In the genomic region with DNA sequence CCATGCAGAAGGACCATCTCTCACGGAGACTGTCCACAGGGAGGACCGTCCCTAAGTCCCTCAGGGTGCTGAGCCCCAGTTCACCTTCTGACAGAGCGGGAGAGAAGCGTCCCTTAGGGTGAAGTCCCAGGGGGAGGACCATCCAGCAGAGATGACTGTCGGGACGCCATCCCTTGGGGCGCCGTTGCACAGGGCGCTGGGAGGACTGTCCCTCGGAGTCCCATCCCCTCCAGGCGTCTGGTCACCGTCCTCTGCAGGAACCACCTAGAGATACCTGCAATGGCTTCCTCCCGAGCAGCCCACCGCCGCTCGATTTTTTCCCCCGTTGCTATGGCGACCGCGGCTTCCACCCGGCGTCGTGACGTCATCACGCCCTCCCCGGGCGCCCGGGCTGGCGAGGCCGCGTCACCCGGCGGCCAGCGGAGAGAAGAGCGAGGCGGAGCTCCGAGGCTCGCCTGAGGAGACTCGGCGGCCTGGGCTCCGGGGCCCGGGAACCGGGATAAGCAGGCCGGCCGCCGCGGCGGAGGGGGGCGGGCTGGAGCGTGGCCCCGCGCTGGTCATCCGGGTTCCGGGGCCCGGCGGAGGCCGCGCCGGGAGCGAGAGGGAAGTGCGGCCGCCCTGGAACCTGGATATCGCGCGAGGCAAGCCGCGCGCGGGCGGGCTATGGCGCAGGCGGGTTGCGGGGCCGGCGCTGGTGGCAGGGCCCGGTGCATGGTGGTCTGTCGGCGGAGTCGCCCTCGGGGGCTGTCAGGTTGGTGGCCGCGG, we compare ENCODE assay signal across 8 mouse cellular contexts. TPM values are rescaled to one million over a fixed set of nuclear protein-coding genes. Genes with fewer than 3 reads are reported as not detected.
A peak's percentile ranks its signal among the peaks of the same experiment; 100 is the strongest.
DNase-seq lines count a peak whose midpoint lies in the region; ATAC-seq and TF ChIP-seq lines count a peak whose summit lies in the region.

A gene (plus strand): TSS at position 355 of the 765 bp plus-strand sequence.

- WGBS in heart, embryonic 12.5 days = under 1% methylated on average over 82 of the region's 82 CpGs
- under 1% methylated on average over 71 of the region's 82 CpGs for WGBS in kidney, postnatal 0 days
- under 1% methylated on average over 75 of the region's 82 CpGs for WGBS in liver, embryonic 11.5 days
- under 1% methylated on average over 80 of the region's 82 CpGs for WGBS in stomach, embryonic 14.5 days

- peak within 1 kb of the TSS; percentile 74 for H3K27ac ChIP-seq in heart, embryonic 12.5 days (ENCODE audit: poor library complexity, severe bottlenecking)
- peak within 1 kb of the TSS; percentile 93 for H3K27ac ChIP-seq in kidney, postnatal 0 days
- H3K27ac ChIP-seq in liver, embryonic 11.5 days (ENCODE audit: low read depth, low read length) = peak within 1 kb of the TSS; percentile 84
- H3K27ac ChIP-seq in stomach, embryonic 14.5 days (ENCODE audit: low read length) = peak within 1 kb of the TSS; percentile 93

- H3K4me1 ChIP-seq in heart, embryonic 12.5 days (replicated peaks) = peaks cover 72% of the 10 kb centered on the region
- H3K4me1 ChIP-seq in kidney, postnatal 0 days (replicated peaks; ENCODE audit: insufficient read depth, low read length) = peaks cover 20% of the 10 kb centered on the region
- H3K4me1 ChIP-seq in liver, embryonic 11.5 days (replicated peaks; ENCODE audit: control insufficient read depth, insufficient read depth, low read length) = peaks cover 24% of the 10 kb centered on the region
- peaks cover 45% of the 10 kb centered on the region for H3K4me1 ChIP-seq in stomach, embryonic 14.5 days (ENCODE audit: control insufficient read depth, insufficient read depth, low read length)

- H3K36me3 ChIP-seq in heart, embryonic 12.5 days = no peaks in the 10 kb centered on the region
- H3K36me3 ChIP-seq in kidney, postnatal 0 days (ENCODE audit: insufficient read depth, low read length) = no peaks in the 10 kb centered on the region; the same call in 1 of the 2 replicates
- no peaks in the 10 kb centered on the region for H3K36me3 ChIP-seq in liver, embryonic 11.5 days (ENCODE audit: control insufficient read depth, insufficient read depth, low read length)
- H3K36me3 ChIP-seq in stomach, embryonic 14.5 days (ENCODE audit: control insufficient read depth, insufficient read depth, low read length) = 0 out of 2 replicates have a peak, but pooled peaks cover 4% of the 10 kb centered on the region

- peak within 1 kb of the TSS; percentile 88 for H3K9ac ChIP-seq in heart, embryonic 12.5 days
- peak within 1 kb of the TSS; percentile 95 for H3K9ac ChIP-seq in kidney, postnatal 0 days (ENCODE audit: low read depth, low read length)
- H3K9ac ChIP-seq in liver, embryonic 11.5 days (ENCODE audit: low read depth, low read length) = peak within 1 kb of the TSS; percentile 93
- H3K9ac ChIP-seq in stomach, embryonic 14.5 days (replicated peaks; ENCODE audit: low read depth, low read length) = peak within 1 kb of the TSS; percentile 88

- no peaks in the 10 kb centered on the region for H3K9me3 ChIP-seq in heart, embryonic 12.5 days (replicated peaks)
- H3K9me3 ChIP-seq in kidney, postnatal 0 days (replicated peaks; ENCODE audit: low read length) = no peaks in the 10 kb centered on the region
- H3K9me3 ChIP-seq in liver, embryonic 11.5 days (ENCODE audit: control insufficient read depth, low read length) = no peaks in the 10 kb centered on the region
- H3K9me3 ChIP-seq in stomach, embryonic 14.5 days (ENCODE audit: control insufficient read depth, low read depth, low read length) = no peaks in the 10 kb centered on the region

- H3K27me3 ChIP-seq in heart, embryonic 12.5 days (replicated peaks) = no peaks in the 10 kb centered on the region
- no peaks in the 10 kb centered on the region for H3K27me3 ChIP-seq in kidney, postnatal 0 days (ENCODE audit: insufficient read depth, low read length)
- no peaks in the 10 kb centered on the region for H3K27me3 ChIP-seq in liver, embryonic 11.5 days (replicated peaks; ENCODE audit: control insufficient read depth, insufficient read depth, low read length)
- H3K27me3 ChIP-seq in stomach, embryonic 14.5 days (ENCODE audit: control insufficient read depth, insufficient read depth, low read length) = no peaks in the 10 kb centered on the region

- H3K4me3 ChIP-seq in heart, embryonic 12.5 days = peak within 1 kb of the TSS; percentile 70
- H3K4me3 ChIP-seq in kidney, postnatal 0 days (replicated peaks; ENCODE audit: low read depth, low read length) = peak within 1 kb of the TSS; percentile 81
- H3K4me3 ChIP-seq in liver, embryonic 11.5 days (ENCODE audit: low read depth, low read length) = peak within 1 kb of the TSS; percentile 81
- peak within 1 kb of the TSS; percentile 80 for H3K4me3 ChIP-seq in stomach, embryonic 14.5 days (ENCODE audit: low read depth, low read length)

- TF ChIP-seq CTCF in kidney, postnatal 0 days (IDR thresholded peaks at IDR 0.05; ENCODE audit: low read depth) = no peak

- peak within 1 kb of the TSS; percentile 92 for H3K4me2 ChIP-seq in heart, embryonic 12.5 days
- H3K4me2 ChIP-seq in kidney, postnatal 0 days (ENCODE audit: low read length) = peak within 1 kb of the TSS; percentile 92
- H3K4me2 ChIP-seq in liver, embryonic 11.5 days = peak within 1 kb of the TSS; percentile 91
- peak within 1 kb of the TSS; percentile 91 for H3K4me2 ChIP-seq in stomach, embryonic 14.5 days (replicated peaks; ENCODE audit: low read depth, low read length)

- peak; percentile 64; the same call in 1 of the 2 replicates for ATAC-seq in erythroblast, adult 5-6 weeks (replicated peaks; ENCODE audit: low FRiP score, poor library complexity, severe bottlenecking)
- peak; percentile 83 for ATAC-seq in heart, embryonic 12.5 days (ENCODE audit: insufficient number of reproducible peaks, low FRiP score)
- ATAC-seq in kidney, postnatal 0 days (replicated peaks; ENCODE audit: low FRiP score, low read depth) = peak; percentile 90
- peak; percentile 82 for ATAC-seq in liver, embryonic 11.5 days (replicated peaks; ENCODE audit: low FRiP score)
- peak; percentile 85 for ATAC-seq in stomach, embryonic 14.5 days (ENCODE audit: insufficient number of reproducible peaks, insufficient read depth, low FRiP score, low read depth)

- peak; percentile 91 to 94 for DNase-seq in B cell, adult 2 months
- peak; percentile 95 for DNase-seq in brain, adult 2 months (ENCODE audit: low read depth, low spot score)
- DNase-seq in kidney, postnatal 0 days (ENCODE audit: low spot score) = peak; percentile 91
- peak; percentile 89 for DNase-seq in liver, embryonic 11.5 days (ENCODE audit: low spot score)
- DNase-seq in naive thymus-derived CD4-positive, alpha-beta T cell, adult 2 months (ENCODE audit: low read depth) = peak; percentile 93

RNA-seq across cellular contexts. Expression of the gene that starts here (rescaled TPM):
- 1.5 and 2.3 TPM in 2 replicates for total RNA-seq in erythroblast, adult 5-6 weeks (2015; ENCODE audit: low replicate concordance)
- 2.1 and 2.5 TPM in 2 replicates for total RNA-seq in erythroblast, adult 5-6 weeks (2017; ENCODE audit: low replicate concordance)
- polyA plus RNA-seq in heart, embryonic 12.5 days (2016; fragmentation: Nextera tagmentation; extraction: Ambion mirVana) = 26.8 and 27.1 TPM in 2 replicates
- 30.4 and 32.4 TPM in 2 replicates for polyA plus RNA-seq in kidney, postnatal 0 days (2015; fragmentation: Nextera tagmentation; extraction: Ambion mirVana)
- 13.3 and 14.6 TPM in 2 replicates for polyA plus RNA-seq in liver, embryonic 11.5 days (2014; fragmentation: Nextera tagmentation; extraction: Ambion mirVana)
- polyA plus RNA-seq in stomach, embryonic 14.5 days (2014; fragmentation: Nextera tagmentation; extraction: Ambion mirVana) = 32.5 and 37.3 TPM in 2 replicates

Comparison
In these comparisons a context has a peak if more than half of its experiments do, and no peak if none do; other contexts are left out.
1. Peak in every context shown above with its lines: DNase-seq, ATAC-seq, H3K4me3 ChIP-seq and H3K27ac ChIP-seq.